Mouse (Mus musculus) adrenal gland, postnatal 4 days (tissue): ENCODE measurements around the gene Zbtb48. TPM values are rescaled to one million over a fixed set of nuclear protein-coding genes. Genes with fewer than 3 reads are reported as not detected.

ENCODE experiments used
- DNase-seq, 2 experiments: peaks; one replicate each; pipeline ENCODE4 v3.0.0; 2021 to 2022; ENCODE audit warnings: low spot score in 2 of 2, mixed read lengths in 2 of 2
- total RNA-seq, 2 experiments: library from RNA; stranded (reverse); gene quantifications; 2 replicates each; pipeline ENCODE4 v1.2.3; 2021

The Zbtb48 gene
- total RNA-seq, 2 experiments from 2014 or later = 16.8 to 17.0 TPM

DNA sequence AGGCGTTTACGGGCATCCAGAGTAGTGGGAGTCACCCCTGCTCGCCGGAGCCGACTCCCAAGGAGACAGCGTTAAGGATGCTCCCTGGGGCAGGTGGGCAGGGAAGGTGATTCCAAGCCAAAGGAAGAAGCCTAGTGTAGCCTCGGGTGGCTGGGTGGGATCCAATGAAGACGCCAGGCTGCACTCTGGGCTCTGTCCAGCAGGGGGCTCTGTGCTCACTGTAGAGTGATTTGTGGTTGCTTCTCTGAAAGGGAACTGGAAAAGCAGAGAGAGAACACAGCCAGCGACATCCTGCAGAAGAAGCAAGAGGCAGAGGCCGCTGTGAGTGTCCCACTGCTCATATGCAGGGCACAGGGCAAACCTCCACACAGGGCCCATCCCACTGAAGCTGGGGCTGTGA, 49.7 kb downstream of the Zbtb48 start:
- peak; percentile 64 to 76 for DNase-seq

GRCm38 (mm10) chr4:151975441-151975840, 52.0 kb downstream of the Zbtb48 start:
- no peak for DNase-seq

DNA sequence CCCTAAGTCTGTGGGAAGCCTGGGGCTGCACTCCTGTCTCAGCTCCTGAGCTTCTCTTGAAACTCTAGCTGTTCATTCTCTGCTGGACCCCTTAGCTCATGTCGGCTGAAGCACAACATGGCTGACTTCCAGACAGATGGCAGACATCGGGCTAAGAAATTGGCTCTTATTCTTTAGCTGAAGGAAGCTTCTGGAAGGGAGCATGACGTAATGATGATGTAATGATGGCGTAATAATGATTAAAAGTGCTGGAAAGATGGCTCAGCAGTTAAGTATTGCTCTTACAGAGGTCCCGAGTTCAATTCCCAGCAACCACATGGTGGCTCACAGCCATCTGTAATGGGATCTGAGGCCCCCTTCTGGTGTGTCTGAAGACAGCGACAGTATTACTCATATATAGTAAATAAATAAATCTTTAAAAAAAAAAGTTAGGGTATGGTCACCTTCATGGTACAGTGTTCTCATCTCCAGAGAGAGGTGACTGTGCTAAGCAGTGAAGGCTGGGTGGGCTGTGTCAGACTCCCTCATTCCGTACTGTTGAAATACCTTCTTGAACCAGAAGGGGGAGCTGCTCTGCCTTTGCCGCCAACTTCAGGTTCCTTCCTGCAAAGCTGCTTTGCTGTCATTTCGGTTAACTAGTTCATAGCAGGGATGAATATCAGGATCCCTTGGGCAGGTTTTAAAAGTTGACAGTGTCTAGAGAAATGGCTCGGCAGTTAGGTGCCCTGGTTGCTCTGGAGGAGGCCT, 55.1 kb downstream of the Zbtb48 start:
- no peak for DNase-seq

Other genes with a start within 250 kb of the Zbtb48 start
- 10 to 100 TPM; 51.1 to 60.0 TPM for gene Camta1, start 165.8 kb downstream of the Zbtb48 start, total RNA-seq
- 10 to 100 TPM; 86.2 to 94.5 TPM for gene Dnajc11, start 94.0 kb downstream of the Zbtb48 start, total RNA-seq
- 10 to 100 TPM; 35.6 to 41.8 TPM for gene Thap3, start 38.7 kb downstream of the Zbtb48 start, total RNA-seq
- gene Phf13, start 31.4 kb downstream of the Zbtb48 start, total RNA-seq = 10 to 100 TPM; 24.8 to 28.0 TPM
- gene Klhl21, start 18.9 kb downstream of the Zbtb48 start, total RNA-seq = 10 to 100 TPM; 18.8 to 19.3 TPM
- gene Tas1r1, start 10.9 kb upstream of the Zbtb48 start, total RNA-seq = under 1 TPM; 0.25 to 0.37 TPM
- 10 to 100 TPM; 22.5 to 23.4 TPM for gene Nol9, start 11.7 kb upstream of the Zbtb48 start, total RNA-seq
- gene Plekhg5, start 44.8 kb upstream of the Zbtb48 start, total RNA-seq = 10 to 100 TPM; 26.2 to 32.1 TPM
- 1 to 10 TPM; 1.2 to 1.4 TPM for gene Tnfrsf25, start 88.3 kb upstream of the Zbtb48 start, total RNA-seq
- 1 to 10 TPM; 1.0 to 5.1 TPM for gene Espn, start 124.7 kb upstream of the Zbtb48 start, total RNA-seq
- not detected for gene Hes2, start 131.2 kb upstream of the Zbtb48 start, total RNA-seq
- gene Acot7, start 150.5 kb upstream of the Zbtb48 start, total RNA-seq = 10 to 100 TPM; 39.1 to 44.4 TPM
- 10 to 100 TPM; 13.9 to 15.5 TPM for gene Gpr153, start 246.6 kb upstream of the Zbtb48 start, total RNA-seq